Mouse (Mus musculus): ENCODE measurements around the gene Ccdc34. TPM values are rescaled to one million over a fixed set of nuclear protein-coding genes. Genes with fewer than 3 reads are reported as not detected.

The Ccdc34 gene
- polyA plus RNA-seq (2012; ENCODE audit: insufficient read depth, insufficient read length, missing spikeins), result 22.2 and 35.5 TPM in 2 replicates

- no peak for TF ChIP-seq POLR2A (IDR thresholded peaks at IDR 0.05; ENCODE audit: borderline replicate concordance, low read depth, low read length)
- TF ChIP-seq CTCF (IDR thresholded peaks at IDR 0.05; ENCODE audit: low read depth, low read length), result no peak
- H3K27ac ChIP-seq (ENCODE audit: insufficient read depth, low read depth, low read length), result peak within 1 kb of the TSS; percentile 30
- H3K4me3 ChIP-seq (ENCODE audit: insufficient read depth, low read length), result peak within 1 kb of the TSS; percentile 92
- H3K4me1 ChIP-seq (ENCODE audit: control insufficient read depth, insufficient read depth, low read length), result peaks cover 8% of the 10 kb centered on the region
Measured at GRCm38 (mm10) chr2:110017616-110018505, at the start of gene Ccdc34. Gene Ccdc34 (plus strand): TSS chr2:110017817.

GRCm38 (mm10) chr2:109969381-109969780, 48.2 kb upstream of the Ccdc34 start:
- Histone ChIP-seq H3K4me3 (ENCODE audit: insufficient read depth, low read length) (no peak overlapping the region), H3K27ac (ENCODE audit: insufficient read depth, low read depth, low read length) (no peak overlapping the region), H3K4me1 (ENCODE audit: control insufficient read depth, insufficient read depth, low read length) (peaks cover 3% of the 10 kb centered on the region; the same call in 1 of the 2 replicates)
- TF ChIP-seq POLR2A (IDR thresholded peaks at IDR 0.05; ENCODE audit: borderline replicate concordance, low read depth, low read length), result no peak
- TF ChIP-seq CTCF (IDR thresholded peaks at IDR 0.05; ENCODE audit: low read depth, low read length), result no peak

DNA sequence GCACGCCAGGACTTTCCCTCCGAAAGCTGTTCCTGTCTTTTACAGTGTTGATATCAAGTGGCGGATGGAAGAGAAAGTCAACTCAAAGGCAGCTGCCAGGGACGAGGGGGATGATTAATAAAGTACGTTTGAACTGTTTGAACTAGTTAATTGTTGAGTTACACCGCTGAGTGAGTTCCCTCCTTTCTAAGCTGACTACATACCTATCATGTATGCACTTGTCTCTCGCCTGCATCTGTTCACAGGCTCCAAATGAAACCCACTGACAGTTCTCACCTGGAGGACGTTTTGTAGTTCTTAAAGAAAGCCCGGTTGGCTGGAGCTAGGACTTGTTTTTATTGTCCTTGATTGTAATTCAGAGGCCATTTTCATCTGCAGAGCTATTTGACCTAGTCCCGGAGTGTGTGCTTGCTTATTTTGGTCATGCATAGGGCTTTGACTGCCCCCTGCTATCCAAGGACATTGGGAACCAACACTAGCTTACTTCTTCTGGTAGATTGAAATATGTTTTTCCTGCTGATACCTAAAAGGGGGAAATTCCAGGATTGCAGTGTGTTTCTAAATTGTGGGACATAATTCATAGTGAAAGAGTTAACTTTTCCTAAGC, 47.6 kb upstream of the Ccdc34 start:
- Histone ChIP-seq H3K27ac (ENCODE audit: insufficient read depth, low read depth, low read length) (no peak overlapping the region), H3K4me3 (ENCODE audit: insufficient read depth, low read length) (no peak overlapping the region), H3K4me1 (ENCODE audit: control insufficient read depth, insufficient read depth, low read length) (peaks cover 3% of the 10 kb centered on the region; the same call in 1 of the 2 replicates)
- TF ChIP-seq CTCF (IDR thresholded peaks at IDR 0.05; ENCODE audit: low read depth, low read length), result no peak

GRCm38 (mm10) chr2:109970744-109971410, 46.7 kb upstream of the Ccdc34 start:
- no peak for TF ChIP-seq CTCF (IDR thresholded peaks at IDR 0.05; ENCODE audit: low read depth, low read length)
- no peak for TF ChIP-seq POLR2A (IDR thresholded peaks at IDR 0.05; ENCODE audit: borderline replicate concordance, low read depth, low read length)
- Histone ChIP-seq H3K27ac (ENCODE audit: insufficient read depth, low read depth, low read length) (no peak overlapping the region), H3K4me1 (ENCODE audit: control insufficient read depth, insufficient read depth, low read length) (peaks cover 3% of the 10 kb centered on the region; the same call in 1 of the 2 replicates), H3K4me3 (ENCODE audit: insufficient read depth, low read length) (no peak overlapping the region)

- no peak overlapping the region for H3K4me3 ChIP-seq (ENCODE audit: insufficient read depth, low read length)
- no peak overlapping the region for H3K27ac ChIP-seq (ENCODE audit: insufficient read depth, low read depth, low read length)
- no peak for TF ChIP-seq POLR2A (IDR thresholded peaks at IDR 0.05; ENCODE audit: borderline replicate concordance, low read depth, low read length)
- no peaks in the 10 kb centered on the region for H3K4me1 ChIP-seq (ENCODE audit: control insufficient read depth, insufficient read depth, low read length)
Measured at GRCm38 (mm10) chr2:109972310-109972709, 45.3 kb upstream of the Ccdc34 start.

- TF ChIP-seq CTCF (IDR thresholded peaks at IDR 0.05; ENCODE audit: low read depth, low read length), result no peak
- no peak for TF ChIP-seq POLR2A (IDR thresholded peaks at IDR 0.05; ENCODE audit: borderline replicate concordance, low read depth, low read length)
- no peaks in the 10 kb centered on the region for H3K4me1 ChIP-seq (ENCODE audit: control insufficient read depth, insufficient read depth, low read length)
- no peak overlapping the region for H3K27ac ChIP-seq (ENCODE audit: insufficient read depth, low read depth, low read length)
- no peak overlapping the region for H3K4me3 ChIP-seq (ENCODE audit: insufficient read depth, low read length)
Measured at GRCm38 (mm10) chr2:109972922-109973321, 44.7 kb upstream of the Ccdc34 start.

GRCm38 (mm10) chr2:109974807-109975206, 42.8 kb upstream of the Ccdc34 start:
- H3K4me1 ChIP-seq (ENCODE audit: control insufficient read depth, insufficient read depth, low read length), result no peaks in the 10 kb centered on the region
- H3K27ac ChIP-seq (ENCODE audit: insufficient read depth, low read depth, low read length), result no peak overlapping the region
- TF ChIP-seq CTCF (IDR thresholded peaks at IDR 0.05; ENCODE audit: low read depth, low read length) (no peak), POLR2A (IDR thresholded peaks at IDR 0.05; ENCODE audit: borderline replicate concordance, low read depth, low read length) (no peak)
- H3K4me3 ChIP-seq (ENCODE audit: insufficient read depth, low read length), result no peak overlapping the region

GRCm38 (mm10) chr2:109976181-109976580, 41.4 kb upstream of the Ccdc34 start:
- TF ChIP-seq POLR2A (IDR thresholded peaks at IDR 0.05; ENCODE audit: borderline replicate concordance, low read depth, low read length) (no peak), CTCF (IDR thresholded peaks at IDR 0.05; ENCODE audit: low read depth, low read length) (no peak)
- Histone ChIP-seq H3K27ac (ENCODE audit: insufficient read depth, low read depth, low read length) (no peak overlapping the region), H3K4me1 (ENCODE audit: control insufficient read depth, insufficient read depth, low read length) (no peaks in the 10 kb centered on the region), H3K4me3 (ENCODE audit: insufficient read depth, low read length) (no peak overlapping the region)

- no peaks in the 10 kb centered on the region for H3K4me1 ChIP-seq (ENCODE audit: control insufficient read depth, insufficient read depth, low read length)
- H3K27ac ChIP-seq (ENCODE audit: insufficient read depth, low read depth, low read length), result no peak overlapping the region
- TF ChIP-seq POLR2A (IDR thresholded peaks at IDR 0.05; ENCODE audit: borderline replicate concordance, low read depth, low read length) (no peak), CTCF (IDR thresholded peaks at IDR 0.05; ENCODE audit: low read depth, low read length) (no peak)
- no peak overlapping the region for H3K4me3 ChIP-seq (ENCODE audit: insufficient read depth, low read length)
Measured at GRCm38 (mm10) chr2:109977322-109977721, 40.3 kb upstream of the Ccdc34 start.

Measured in bone marrow macrophage, adult 2 months (primary cell).